Mouse (Mus musculus) ES-E14 (cell line): ENCODE measurements at regions not wholly inside any gene's neighbourhood (a gene's known extent, or its start where the extent isn't known, plus 50 kb on each side); places are given as distances from the start of the nearest gene placed in this dataset.

Experiments used
- DNase-seq: peaks from one replicate; pipeline ENCODE4 v3.0.0-alpha.2; 2013; ENCODE audit warnings: low read depth, low spot score
- H3K27ac ChIP-seq: 2 replicates; pipeline ENCODE4 v1.5.1; 2012; ENCODE audit warnings: low read depth, mild to moderate bottlenecking, low read length, moderate library complexity, mixed read lengths; ENCODE audit not compliant: poor library complexity, insufficient read depth, severe bottlenecking
- H3K36me3 ChIP-seq: 2 replicates; pipeline ENCODE4 v1.6.1; 2012; ENCODE audit warnings: mild to moderate bottlenecking, low read length, moderate library complexity, mixed read lengths; ENCODE audit not compliant: control insufficient read depth, poor library complexity, insufficient read depth, severe bottlenecking
- H3K4me1 ChIP-seq, 2 experiments: fragments of 150-350 bp in 1 of 2; sonication (generic) in 1 of 2; 2 replicates each; pipeline ENCODE4 v1.6.1; 2012; ENCODE audit warnings: low read length in 2 of 2, mild to moderate bottlenecking in 1 of 2, mixed read lengths in 1 of 2; ENCODE audit not compliant: control insufficient read depth in 2 of 2, insufficient read depth in 2 of 2, poor library complexity in 1 of 2
- H3K4me3 ChIP-seq, 2 experiments: fragments of 150-350 bp in 1 of 2; sonication (generic) in 1 of 2; 2 replicates each; pipeline ENCODE4 v1.5.1; 2012; ENCODE audit warnings: low read length in 2 of 2, low read depth in 1 of 2, mild to moderate bottlenecking in 1 of 2, mixed read lengths in 1 of 2; ENCODE audit not compliant: insufficient read depth in 1 of 2, poor library complexity in 1 of 2, severe bottlenecking in 1 of 2
- H3K9ac ChIP-seq: 2 replicates; pipeline ENCODE4 v1.6.1; 2012; ENCODE audit warnings: low read depth, mild to moderate bottlenecking, low read length, mixed read lengths; ENCODE audit not compliant: poor library complexity, insufficient read depth, severe bottlenecking
- H3K9me3 ChIP-seq: fragments of 150-350 bp; sonication (generic); 2 replicates; pipeline ENCODE4 v1.6.1; 2012; ENCODE audit warnings: low read depth, mild to moderate bottlenecking, low read length; ENCODE audit not compliant: control insufficient read depth, insufficient read depth
- CHD2 ChIP-seq: IDR thresholded peaks from 2 replicates; pipeline ENCODE4 v1.6.1; 2014; ENCODE audit warnings: mild to moderate bottlenecking, low read depth, low read length, inconsistent platforms
- HCFC1 ChIP-seq: IDR thresholded peaks from 2 replicates; pipeline ENCODE4 v1.6.1; 2012; ENCODE audit warnings: low read length, inconsistent platforms, borderline replicate concordance; ENCODE audit not compliant: insufficient read depth
- MAFK ChIP-seq: IDR thresholded peaks from 2 replicates; pipeline ENCODE4 v1.6.1; 2014; ENCODE audit warnings: mild to moderate bottlenecking, low read depth, low read length, inconsistent platforms; ENCODE audit not compliant: insufficient read depth
- ZC3H11A ChIP-seq: IDR thresholded peaks from 2 replicates; pipeline ENCODE4 v1.6.1; 2012; ENCODE audit warnings: low read depth, mild to moderate bottlenecking, inconsistent platforms, low read length, borderline replicate concordance
- ZNF384 ChIP-seq: IDR thresholded peaks from 2 replicates; pipeline ENCODE4 v1.6.1; 2012; ENCODE audit warnings: low read depth, low read length, inconsistent platforms
- in situ Hi-C, 2 experiments: fragments of 600-800 bp; cut with MboI; formaldehyde crosslinking; loops; one replicate each; pipeline ENCODE4 v1.15.1; 2025; ENCODE audit warnings: low sequenced_read_pairs in 2 of 2, inconsistent platforms in 1 of 2; ENCODE audit not compliant: unreplicated experiment in 2 of 2

- H3K36me3 ChIP-seq, result no peaks in the 10 kb centered on the region
- TF ChIP-seq CHD2 (no peak), HCFC1 (no peak), ZC3H11A (no peak), MAFK (no peak), ZNF384 (no peak)
These were observed 193.4 kb downstream of the Dcdc2c start for GRCm38 (mm10) chr12:28358737-28359333.

GRCm38 (mm10) chr12:28357764-28358163, 194.4 kb downstream of the Dcdc2c start:
- Histone ChIP-seq H3K4me3 (no peak overlapping the region), H3K9me3 (no peaks in the 10 kb centered on the region), H3K36me3 (no peaks in the 10 kb centered on the region), H3K4me1 (no peaks in the 10 kb centered on the region), H3K27ac (no peak overlapping the region), H3K9ac (no peak overlapping the region)
- no peak for DNase-seq
- no peak for TF ChIP-seq ZNF384
- no peak for TF ChIP-seq CHD2
- no peak for TF ChIP-seq MAFK
- no peak for TF ChIP-seq HCFC1
- no peak for TF ChIP-seq ZC3H11A
- in situ Hi-C loops, result no loop called here

More at GRCm38 (mm10) chr12:28358737-28359333, 193.4 kb downstream of the Dcdc2c start:
- no peak overlapping the region for H3K27ac ChIP-seq
- no peaks in the 10 kb centered on the region for H3K9me3 ChIP-seq
- H3K4me1 ChIP-seq, result no peaks in the 10 kb centered on the region
- DNase-seq, result no peak
- no peak overlapping the region for H3K4me3 ChIP-seq
- H3K9ac ChIP-seq, result no peak overlapping the region
- in situ Hi-C loops, result no loop called here

GRCm38 (mm10) chr12:28353140-28353539, 199.1 kb downstream of the Dcdc2c start:
- H3K9ac ChIP-seq, result no peak overlapping the region

GRCm38 (mm10) chr12:28352571-28352970, 199.6 kb downstream of the Dcdc2c start:
- H3K4me3 ChIP-seq, result no peak overlapping the region
- H3K9ac ChIP-seq, result no peak overlapping the region
- in situ Hi-C loops, result no loop called here
- no peak for DNase-seq
- no peaks in the 10 kb centered on the region for H3K9me3 ChIP-seq
- no peak overlapping the region for H3K27ac ChIP-seq
- no peaks in the 10 kb centered on the region for H3K4me1 ChIP-seq
- TF ChIP-seq CHD2 (no peak), ZNF384 (no peak), ZC3H11A (no peak), MAFK (no peak), HCFC1 (no peak)
- no peaks in the 10 kb centered on the region for H3K36me3 ChIP-seq

More at GRCm38 (mm10) chr12:28353140-28353539, 199.1 kb downstream of the Dcdc2c start:
- in situ Hi-C loops, result no loop called here
- Histone ChIP-seq H3K4me3 (no peak overlapping the region), H3K9me3 (no peaks in the 10 kb centered on the region), H3K4me1 (no peaks in the 10 kb centered on the region), H3K27ac (no peak overlapping the region), H3K36me3 (no peaks in the 10 kb centered on the region)
- TF ChIP-seq HCFC1 (no peak), CHD2 (no peak), ZC3H11A (no peak), MAFK (no peak), ZNF384 (no peak)
- no peak for DNase-seq

- H3K4me1 ChIP-seq, result no peaks in the 10 kb centered on the region
- no peaks in the 10 kb centered on the region for H3K9me3 ChIP-seq
- in situ Hi-C loops, result no loop called here
- no peak overlapping the region for H3K4me3 ChIP-seq
- no peak for DNase-seq
- no peaks in the 10 kb centered on the region for H3K36me3 ChIP-seq
- H3K27ac ChIP-seq, result no peak overlapping the region
- no peak overlapping the region for H3K9ac ChIP-seq
- TF ChIP-seq CHD2 (no peak), ZC3H11A (no peak), ZNF384 (no peak), HCFC1 (no peak), MAFK (no peak)
These were observed 209.5 kb downstream of the Dcdc2c start for GRCm38 (mm10) chr12:28342735-28343134.
